In the genomic region with DNA sequence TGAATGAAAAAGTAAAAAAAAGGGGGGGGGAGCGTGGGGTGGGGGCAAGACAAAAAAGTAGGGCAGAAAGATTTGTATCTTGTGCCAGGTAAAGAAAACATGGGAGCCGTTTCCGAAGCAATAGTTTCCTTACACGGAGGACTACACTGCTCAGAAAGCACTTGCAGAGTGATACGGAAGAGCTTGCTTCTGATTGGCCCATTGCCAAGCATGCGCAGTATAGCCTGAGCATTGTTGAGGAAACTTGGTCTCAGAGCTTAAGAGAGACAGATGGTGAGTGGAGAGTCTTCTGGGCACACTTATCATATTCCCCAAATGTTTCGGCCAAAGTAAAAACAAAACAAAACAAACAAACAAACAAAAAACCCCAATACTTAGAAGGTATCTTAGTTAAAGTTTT, we compare ENCODE assay signal across 8 mouse cellular contexts.
DNase-seq lines count a peak whose midpoint lies in the region; ATAC-seq and TF ChIP-seq lines count a peak whose summit lies in the region.
"Had no signal": no experiment of that assay in that cellular context is flagged by ENCODE, and none has a peak within 500 bp of the region (broad histone marks: within the 10 kb centered on the region; RNA-seq: fewer than 3 reads in every experiment).

No protein-coding gene starts in this region.

- TF ChIP-seq CTCF in intestine, postnatal 0 days (IDR thresholded peaks at IDR 0.05; ENCODE audit: low read depth): no peak

- no peak overlapping the region for H3K4me3 ChIP-seq in intestine, embryonic 14.5 days (ENCODE audit: low read depth, low read length)
- H3K4me3 ChIP-seq in intestine, postnatal 0 days (ENCODE audit: low read depth, low read length): no peak overlapping the region
- H3K4me3 ChIP-seq: embryonic facial prominence, embryonic 13.5 days had no signal

- no peaks in the 10 kb centered on the region for H3K4me1 ChIP-seq in intestine, embryonic 14.5 days (replicated peaks; ENCODE audit: control insufficient read depth, insufficient read depth, low read length)
- no peaks in the 10 kb centered on the region for H3K4me1 ChIP-seq in intestine, postnatal 0 days (replicated peaks; ENCODE audit: control insufficient read depth, insufficient read depth, low read length)
- H3K4me1 ChIP-seq: embryonic facial prominence, embryonic 13.5 days had no signal

- peak overlapping the region; percentile 26 for H3K4me2 ChIP-seq in intestine, embryonic 14.5 days (ENCODE audit: low read length)
- no peak overlapping the region; the same call in 1 of the 2 replicates for H3K4me2 ChIP-seq in intestine, postnatal 0 days (replicated peaks; ENCODE audit: low read depth)
- H3K4me2 ChIP-seq: embryonic facial prominence, embryonic 13.5 days had no signal

- no peak for ATAC-seq in intestine, embryonic 14.5 days (replicated peaks; ENCODE audit: low FRiP score, low TSS enrichment, low read depth)
- ATAC-seq in intestine, postnatal 0 days: no peak

- WGBS in intestine, embryonic 14.5 days: 55% methylated on average over 7 of the region's 7 CpGs
- 60% methylated on average over 7 of the region's 7 CpGs for WGBS in intestine, postnatal 0 days
- 41% methylated on average over 7 of the region's 7 CpGs for WGBS in large intestine, adult 2 months

- no peak overlapping the region for H3K9ac ChIP-seq in intestine, embryonic 14.5 days (ENCODE audit: low read length)
- no peak overlapping the region for H3K9ac ChIP-seq in intestine, postnatal 0 days (ENCODE audit: low read depth, low read length)
- H3K9ac ChIP-seq: embryonic facial prominence, embryonic 13.5 days had no signal

- H3K27ac ChIP-seq in intestine, embryonic 14.5 days (ENCODE audit: low read depth): no peak overlapping the region
- no peak overlapping the region for H3K27ac ChIP-seq in intestine, postnatal 0 days (ENCODE audit: low read depth, low read length)
- H3K27ac ChIP-seq: embryonic facial prominence, embryonic 13.5 days had no signal

- no peak for DNase-seq in intestine, embryonic 14.5 days (ENCODE audit: low spot score)
- peak; percentile 7 for DNase-seq in urinary bladder, postnatal 14 days (ENCODE audit: low spot score)
- DNase-seq in urinary bladder, postnatal 36 days (ENCODE audit: low spot score in 2 of 2): no peak
- DNase-seq in large intestine, adult 2 months (ENCODE audit: low read depth, low spot score): peak; percentile 37
- no peak for DNase-seq in spleen, postnatal 14 days (ENCODE audit: low spot score in 2 of 2)
- DNase-seq in Muller cell, postnatal 12 days (ENCODE audit: inconsistent ontology term): no peak

- no peaks in the 10 kb centered on the region for H3K27me3 ChIP-seq in intestine, embryonic 14.5 days (replicated peaks; ENCODE audit: control insufficient read depth, insufficient read depth, low read length)
- H3K27me3 ChIP-seq in intestine, postnatal 0 days (replicated peaks; ENCODE audit: control insufficient read depth, insufficient read depth, low read length): no peaks in the 10 kb centered on the region
- H3K27me3 ChIP-seq: embryonic facial prominence, embryonic 13.5 days had no signal

- H3K36me3 ChIP-seq in intestine, embryonic 14.5 days (ENCODE audit: control insufficient read depth, insufficient read depth, low read length): no peaks in the 10 kb centered on the region
- no peaks in the 10 kb centered on the region for H3K36me3 ChIP-seq in intestine, postnatal 0 days (ENCODE audit: control insufficient read depth, insufficient read depth)
- H3K36me3 ChIP-seq: embryonic facial prominence, embryonic 13.5 days had no signal

- no peaks in the 10 kb centered on the region for H3K9me3 ChIP-seq in intestine, embryonic 14.5 days (ENCODE audit: control insufficient read depth, low read length)
- H3K9me3 ChIP-seq in intestine, postnatal 0 days (ENCODE audit: control insufficient read depth): no peaks in the 10 kb centered on the region
- H3K9me3 ChIP-seq: embryonic facial prominence, embryonic 13.5 days had no signal

Comparison
In these comparisons a context has a peak if more than half of its experiments do, and no peak if none do; other contexts are left out.
1. DNase-seq: peak in urinary bladder, postnatal 14 days (single experiment) and large intestine, adult 2 months (single experiment); none in intestine, embryonic 14.5 days (single experiment), urinary bladder, postnatal 36 days (0 of 2), spleen, postnatal 14 days (0 of 2) and Muller cell, postnatal 12 days (single experiment).